ENCODE assay signal across 1 mouse cellular context in the genomic region with DNA sequence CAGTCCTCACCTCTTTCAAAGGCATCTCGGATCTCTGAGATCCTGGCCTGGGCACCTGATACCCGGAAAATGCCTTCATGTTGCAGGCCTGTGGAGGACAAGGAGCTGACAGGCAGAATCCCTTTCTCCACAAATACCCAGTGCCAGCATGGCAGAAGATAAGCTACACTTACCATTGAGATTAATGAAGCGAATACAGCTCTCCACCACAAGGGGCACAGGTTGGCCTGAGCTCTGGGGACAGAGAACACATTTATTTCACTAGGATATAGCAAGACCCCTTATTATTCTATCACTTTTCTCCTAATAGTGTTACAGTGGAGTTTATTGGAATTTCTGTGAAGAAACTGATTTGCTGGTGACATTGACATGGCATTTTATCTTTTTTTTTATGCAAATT.
TF ChIP-seq lines count a peak whose summit lies in the region.

No protein-coding gene starts in this region.

TF ChIP-seq in CH12.LX, 34 proteins besides CTCF, POLR2A, EP300 and RAD21:
- TF ChIP-seq KAT2A (IDR thresholded peaks at IDR 0.05; ENCODE audit: insufficient replicate concordance, low read length) = no peak
- TF ChIP-seq MAFK (IDR thresholded peaks at IDR 0.05; ENCODE audit: insufficient replicate concordance, low read length) = no peak
- no peak for TF ChIP-seq MXI1 (IDR thresholded peaks at IDR 0.05; ENCODE audit: low read depth, low read length)
- no peak for TF ChIP-seq NELFE (IDR thresholded peaks at IDR 0.05; ENCODE audit: low read depth, low read length)
- TF ChIP-seq ZKSCAN1 (IDR thresholded peaks at IDR 0.05; ENCODE audit: borderline replicate concordance, low read depth, low read length) = no peak
- no peak for TF ChIP-seq MAX (IDR thresholded peaks at IDR 0.05; ENCODE audit: low read length)
- TF ChIP-seq PAX5 (IDR thresholded peaks at IDR 0.05; ENCODE audit: low read length) = no peak
